Mouse (Mus musculus) right cerebral cortex, postnatal 14 days (tissue): ENCODE measurements at regions not wholly inside any gene's neighbourhood (a gene's known extent, or its start where the extent isn't known, plus 50 kb on each side); places are given as distances from the start of the nearest gene placed in this dataset.

Source experiments
- DNase-seq: peaks from one replicate; pipeline ENCODE4 v3.0.0; 2022

DNA sequence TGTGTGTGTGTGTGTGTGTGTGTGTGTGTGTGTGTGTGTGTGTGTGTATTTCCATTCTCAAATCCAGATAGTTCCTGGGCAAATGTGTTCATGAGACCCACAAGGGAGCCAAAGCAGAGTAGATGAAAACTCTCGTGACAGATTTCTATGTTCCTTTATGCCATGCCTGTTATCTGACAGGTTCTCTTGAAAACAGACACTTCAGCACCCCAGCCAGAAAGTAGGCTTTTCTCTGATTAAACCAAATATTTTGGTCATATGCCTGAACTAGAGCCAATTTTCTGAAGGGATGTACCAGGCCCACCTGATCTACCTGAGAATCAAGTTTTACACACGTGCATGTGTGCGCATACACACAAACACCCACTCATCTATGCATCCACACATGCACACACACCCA, 95.5 kb downstream of the Psat1 start:
- no peak for DNase-seq

DNA sequence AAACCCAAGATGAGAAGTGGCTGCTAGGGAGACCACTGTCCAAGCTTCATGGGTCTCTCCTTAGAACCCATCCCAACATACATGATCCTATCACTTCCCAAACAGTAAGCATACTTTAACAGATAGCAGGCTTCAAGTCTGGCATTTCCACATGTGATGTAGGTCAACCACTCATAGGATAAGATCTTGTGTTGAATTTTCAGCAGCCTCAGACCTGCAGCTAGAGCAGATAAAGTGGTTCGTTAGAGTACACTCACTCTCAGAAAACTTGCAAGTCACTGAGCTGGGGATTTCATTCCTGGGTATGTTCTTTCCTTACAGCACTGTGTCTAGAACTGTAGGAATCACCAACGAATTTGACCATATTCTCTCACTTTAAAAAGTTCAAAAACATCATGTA, 96.4 kb downstream of the Psat1 start:
- no peak for DNase-seq

DNA sequence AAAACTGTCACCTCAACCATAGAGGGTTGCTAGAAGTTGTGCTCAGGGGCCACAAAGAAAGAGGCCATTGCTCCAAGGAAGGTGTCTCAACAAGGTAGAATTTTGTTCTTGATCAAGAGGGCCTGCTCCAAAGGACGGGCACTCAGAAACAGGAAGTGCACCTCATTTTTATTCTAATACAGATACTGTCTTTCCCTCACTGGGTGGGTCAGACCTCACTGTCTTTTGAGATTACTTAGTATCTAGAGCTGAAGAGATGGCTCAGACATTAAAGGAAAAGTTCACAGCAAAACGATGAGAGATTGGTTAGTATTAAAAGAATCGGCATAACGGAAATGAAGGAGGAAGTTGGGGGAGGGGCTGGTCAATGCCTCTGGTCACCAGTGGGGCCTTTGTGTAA, 97.9 kb downstream of the Psat1 start:
- no peak for DNase-seq

DNA sequence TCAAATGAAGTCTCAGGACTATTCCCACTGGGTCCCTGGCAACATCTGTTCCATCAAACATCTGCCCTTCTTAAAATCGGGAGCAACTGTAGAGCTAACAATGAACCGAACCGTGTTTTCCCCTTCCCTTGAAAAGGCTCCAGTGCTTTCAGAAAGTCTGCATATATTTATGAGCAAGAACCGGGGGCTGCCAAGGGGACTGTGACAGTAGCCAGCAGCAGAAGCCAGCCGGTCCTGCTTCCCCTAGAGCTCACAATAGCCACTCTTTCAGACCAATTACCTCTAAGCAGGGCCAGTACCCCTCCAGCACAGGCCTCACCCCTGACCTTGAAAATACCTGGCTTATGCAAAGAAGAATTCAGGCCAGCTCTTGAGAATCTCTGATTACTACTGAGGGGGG, 108.8 kb downstream of the Psat1 start:
- no peak for DNase-seq

DNA sequence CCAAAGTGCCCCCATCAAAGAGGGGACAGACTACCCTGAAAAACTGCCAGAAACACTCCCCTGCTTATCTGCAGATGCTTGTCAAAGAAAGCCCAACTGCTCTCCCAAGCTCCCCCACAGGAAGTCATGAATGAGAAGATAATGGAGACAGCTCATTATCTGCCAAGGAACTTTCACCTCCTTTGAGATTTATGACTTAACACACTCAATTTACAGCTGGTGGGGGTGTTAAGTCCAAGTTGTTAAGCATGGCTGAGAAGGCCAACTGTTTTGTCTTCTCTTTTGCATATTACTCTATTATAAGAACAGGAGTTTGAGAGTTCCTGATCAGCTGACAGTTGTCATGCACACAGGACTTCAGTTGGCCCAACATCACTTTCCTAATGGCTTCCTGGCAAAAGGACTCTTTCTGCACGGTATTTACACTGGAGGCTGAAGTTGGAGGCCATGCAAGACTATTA, 109.4 kb downstream of the Psat1 start:
- DNase-seq, result no peak

DNA sequence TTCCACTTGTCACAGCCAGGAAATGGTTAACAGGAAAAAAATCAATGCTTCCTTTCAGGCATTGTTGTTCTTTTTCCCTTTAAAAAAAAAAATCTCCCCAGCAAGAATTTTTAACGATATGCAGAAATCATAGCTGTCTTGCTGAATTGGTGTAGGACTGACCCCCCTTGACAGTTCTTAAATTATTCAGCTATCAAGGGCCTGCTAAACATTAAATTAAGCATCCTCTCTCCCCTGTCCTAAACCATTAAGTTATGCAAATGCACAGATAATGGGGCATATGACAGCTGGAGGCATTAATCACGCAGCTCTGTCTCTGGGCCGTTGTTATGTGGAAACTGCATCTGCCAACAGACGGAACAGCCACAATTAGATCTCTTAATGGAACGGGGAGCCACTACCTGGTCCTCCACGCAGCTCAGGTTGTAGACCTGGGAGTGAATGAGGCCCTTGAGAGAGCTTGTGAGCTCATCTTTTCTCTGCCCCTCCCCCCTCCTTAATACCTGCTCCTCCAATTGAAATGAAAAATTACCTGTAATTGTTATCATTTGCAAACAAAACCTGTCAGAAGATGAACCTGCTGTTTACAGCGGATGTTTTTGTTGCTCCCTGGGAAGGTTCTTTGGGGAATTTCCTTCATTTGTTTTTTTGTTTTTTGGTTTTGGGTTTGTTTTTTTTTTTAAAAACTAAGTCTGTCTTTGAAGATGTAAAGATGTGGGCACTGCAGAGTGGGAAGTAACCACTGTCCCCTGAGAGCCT, 110.0 kb downstream of the Psat1 start:
- no peak for DNase-seq

DNA sequence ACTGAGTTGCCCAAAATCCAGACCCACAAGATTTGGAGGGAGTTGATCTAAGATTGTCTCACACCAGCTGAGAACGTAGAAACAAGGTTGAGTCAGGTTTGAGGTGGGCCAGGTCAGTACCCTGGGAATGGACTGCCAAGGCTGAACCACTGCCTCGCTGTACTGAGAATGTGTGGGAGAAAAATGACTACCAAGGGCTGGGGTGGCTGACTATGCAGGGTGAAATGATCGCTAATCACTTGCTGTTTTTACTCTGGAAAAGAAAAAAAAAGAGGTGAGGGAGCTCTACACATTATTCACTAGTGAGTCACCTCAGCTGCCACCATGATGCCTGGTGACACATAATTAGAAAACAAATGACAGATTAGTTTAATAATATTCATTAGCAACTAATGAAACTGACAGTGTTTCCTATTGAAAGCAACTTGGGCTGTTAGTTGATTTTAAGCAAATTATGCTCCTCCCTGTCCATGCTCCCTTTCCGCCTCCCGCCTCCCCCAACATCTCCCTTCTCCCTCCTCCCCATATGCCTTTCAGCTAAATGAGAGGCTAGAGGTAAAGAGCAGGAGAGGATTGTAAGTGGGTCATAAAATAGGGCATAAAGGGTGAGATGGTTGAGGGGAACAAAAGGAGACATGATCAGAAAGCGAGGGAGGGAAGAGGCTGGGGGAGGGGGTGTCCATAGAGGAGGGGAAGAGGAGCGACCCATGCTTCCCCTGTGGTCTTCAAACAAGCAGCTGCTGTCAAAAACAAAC, 110.8 kb downstream of the Psat1 start:
- DNase-seq, result no peak

DNA sequence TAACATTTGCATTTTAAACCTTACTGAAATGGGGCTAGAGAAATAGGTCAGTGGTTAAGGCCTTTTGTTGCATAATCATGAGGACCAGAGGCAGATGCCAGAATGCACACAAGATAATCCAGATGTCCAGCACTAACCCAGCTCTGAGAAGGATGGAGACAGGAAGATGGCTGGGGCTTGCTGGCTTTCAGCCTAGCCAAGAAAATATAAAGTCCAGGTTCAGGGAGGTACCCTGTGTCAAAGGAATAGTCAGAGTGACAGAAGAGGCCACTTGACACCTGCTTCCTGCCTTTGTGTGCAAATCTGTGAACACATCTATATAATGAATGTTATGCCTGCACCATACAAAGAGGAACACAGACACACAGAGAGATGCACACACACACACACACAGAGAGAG, 116.8 kb downstream of the Psat1 start:
- DNase-seq, result no peak

DNA sequence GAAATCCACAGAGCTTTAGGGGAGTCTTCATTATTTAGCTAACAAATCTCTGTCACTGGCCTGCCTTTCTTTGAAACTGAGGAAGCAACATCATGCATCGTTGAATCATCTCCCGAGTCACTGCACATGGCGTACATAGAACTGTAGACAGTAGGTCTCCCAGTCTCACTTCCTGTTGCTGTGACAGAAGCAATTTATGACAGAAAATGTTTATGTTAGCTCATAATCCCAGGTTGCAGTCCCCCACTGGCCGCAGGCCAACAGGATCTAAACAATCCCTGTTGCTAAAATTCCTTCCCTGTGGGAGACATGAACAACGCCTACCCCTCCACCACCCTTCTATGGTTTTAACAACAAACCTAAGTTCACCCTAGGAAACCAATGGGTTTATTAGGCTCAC, 118.0 kb downstream of the Psat1 start:
- no peak for DNase-seq

DNA sequence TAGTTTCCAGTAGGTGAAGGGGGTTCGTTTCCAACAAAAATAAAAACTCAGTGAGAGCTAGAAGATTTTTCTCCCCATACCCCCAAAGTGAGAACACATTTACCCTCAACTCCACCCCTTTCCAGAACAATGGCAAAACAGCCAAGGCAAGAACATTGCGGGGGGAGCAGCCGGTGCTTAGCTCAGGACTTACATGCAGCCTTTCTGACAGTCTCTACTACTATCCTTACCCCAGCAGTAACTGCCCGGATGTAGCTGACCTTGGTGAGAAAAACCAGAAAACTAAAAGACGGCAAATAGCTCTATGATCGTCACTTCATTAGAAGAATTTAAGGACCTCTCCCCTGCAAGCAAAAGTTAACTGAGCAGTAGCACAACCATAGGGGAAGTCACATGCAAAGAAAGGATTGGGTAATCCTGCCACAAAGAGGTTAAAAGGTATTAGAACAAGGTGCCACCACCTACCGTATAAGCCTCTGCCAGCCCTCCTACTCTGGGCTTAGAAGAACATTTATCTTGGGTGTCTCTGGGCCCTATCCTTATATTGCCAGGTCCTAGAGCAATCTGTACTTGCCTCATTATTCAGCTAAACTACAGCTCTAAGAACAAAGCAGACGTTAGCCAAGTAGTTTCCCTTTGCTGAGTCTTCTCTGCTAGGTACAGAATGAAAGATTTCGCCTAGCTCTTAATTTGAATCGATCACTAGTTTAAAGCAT, 119.0 kb downstream of the Psat1 start:
- DNase-seq, result no peak

DNA sequence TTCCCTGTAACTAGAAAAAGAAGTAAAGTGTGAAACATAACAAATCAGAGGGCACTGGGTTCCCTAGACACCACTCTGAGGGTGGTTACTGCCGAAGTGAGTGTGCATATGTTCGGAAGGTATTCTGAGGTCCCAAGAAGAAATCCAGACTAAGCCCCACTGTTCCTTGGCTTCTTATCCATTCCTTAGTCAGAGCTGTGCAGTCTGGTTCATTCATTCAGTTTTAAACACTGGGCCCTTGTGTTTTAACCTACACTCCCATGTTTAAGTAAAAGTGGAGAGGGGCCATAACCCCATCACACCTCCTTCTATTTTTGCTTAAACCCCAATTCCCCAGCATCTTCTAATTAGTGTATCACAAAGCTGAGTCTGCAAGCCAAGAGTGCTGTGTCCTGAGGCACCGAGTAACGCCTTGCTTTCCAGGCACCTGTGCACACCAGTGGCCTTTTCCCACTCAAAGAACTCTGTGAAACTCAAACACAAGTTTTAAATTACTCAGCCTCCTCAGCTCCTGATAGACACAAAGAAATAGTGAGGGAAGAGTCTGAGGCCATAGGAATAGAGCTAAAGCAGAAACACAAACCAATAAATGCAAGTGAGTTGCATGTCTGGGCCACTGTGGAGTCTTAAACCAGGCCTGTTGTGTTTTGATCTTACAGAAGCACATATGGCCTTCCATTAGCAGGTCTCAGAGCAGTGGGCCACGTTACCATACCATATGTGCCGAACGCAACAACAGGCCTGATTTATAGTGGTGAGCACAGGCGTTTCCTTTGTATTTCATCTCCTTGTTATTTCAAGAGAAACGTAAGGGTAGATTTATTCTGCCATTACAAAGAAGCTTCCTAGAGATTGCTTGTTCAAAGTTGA, 119.8 kb downstream of the Psat1 start:
- DNase-seq, result no peak

DNA sequence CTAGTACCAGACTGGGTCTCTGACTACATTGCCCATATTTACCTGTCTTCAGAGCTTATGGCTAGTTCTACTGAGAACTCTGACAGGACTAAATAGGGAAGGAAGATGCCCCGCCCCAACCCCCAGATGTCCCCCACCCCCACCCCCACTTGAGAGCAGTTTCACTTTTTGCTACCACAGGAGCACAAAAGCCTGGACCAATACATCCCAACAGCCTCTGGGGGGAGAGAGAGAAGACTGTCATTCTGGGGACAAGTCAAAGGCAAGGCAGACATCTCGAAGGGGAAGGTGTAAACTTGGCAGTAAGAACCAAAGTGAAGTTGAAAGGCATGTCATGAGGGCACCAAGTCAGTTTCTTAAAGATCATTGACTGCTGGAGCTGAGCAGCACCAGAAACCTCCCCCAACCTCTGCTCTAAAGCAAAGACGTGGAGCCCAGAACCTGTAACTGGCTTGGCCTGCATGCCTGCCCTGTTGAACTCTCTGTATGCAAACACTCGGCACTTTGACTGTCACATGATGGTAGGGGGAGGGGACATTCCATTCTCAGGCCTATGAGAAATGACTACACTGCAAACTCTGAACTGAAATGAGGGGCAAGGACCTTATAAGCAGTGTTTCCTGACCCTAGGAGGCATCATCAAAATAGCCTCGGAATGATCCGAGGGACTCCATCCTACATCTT, 123.3 kb downstream of the Psat1 start:
- no peak for DNase-seq

DNA sequence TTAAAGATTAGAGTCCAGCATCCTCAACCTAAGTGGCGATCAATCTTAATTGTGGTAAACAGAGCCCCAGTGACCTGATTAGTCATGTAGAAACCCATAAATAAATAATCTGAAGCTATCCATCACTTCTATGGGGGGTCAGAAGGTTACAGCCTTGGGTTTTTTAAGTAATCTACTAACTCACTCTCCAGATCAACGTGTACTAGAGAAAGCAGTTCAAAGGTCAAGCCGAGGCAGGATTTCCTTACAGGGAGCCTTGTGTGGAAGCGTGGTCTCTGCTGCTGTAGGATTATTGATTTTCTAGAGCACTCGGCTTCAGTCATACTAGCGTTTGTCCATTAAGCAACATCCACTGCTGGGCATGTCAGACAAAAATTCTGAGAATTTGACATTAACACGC, 127.1 kb downstream of the Psat1 start:
- DNase-seq, result no peak

DNA sequence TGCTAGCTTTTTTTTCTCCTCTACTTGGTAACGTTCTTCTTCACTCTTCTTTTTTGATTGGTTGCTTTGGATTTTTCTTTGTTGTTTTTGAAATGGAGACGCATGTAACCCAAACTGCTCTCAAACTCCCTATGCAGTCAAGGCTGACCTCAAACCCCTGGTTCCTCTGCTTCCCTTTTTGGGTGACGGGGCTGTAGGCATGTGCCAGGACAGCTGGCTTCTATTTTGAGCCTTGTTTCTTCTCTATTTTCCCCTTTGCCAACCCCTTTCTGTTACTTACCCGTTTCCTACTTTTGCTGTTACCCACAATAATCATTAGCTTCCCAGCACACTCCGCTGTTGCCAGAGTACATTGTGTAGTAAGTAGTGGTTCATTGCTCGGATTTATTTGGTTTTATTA, 132.0 kb downstream of the Psat1 start:
- DNase-seq, result no peak

DNA sequence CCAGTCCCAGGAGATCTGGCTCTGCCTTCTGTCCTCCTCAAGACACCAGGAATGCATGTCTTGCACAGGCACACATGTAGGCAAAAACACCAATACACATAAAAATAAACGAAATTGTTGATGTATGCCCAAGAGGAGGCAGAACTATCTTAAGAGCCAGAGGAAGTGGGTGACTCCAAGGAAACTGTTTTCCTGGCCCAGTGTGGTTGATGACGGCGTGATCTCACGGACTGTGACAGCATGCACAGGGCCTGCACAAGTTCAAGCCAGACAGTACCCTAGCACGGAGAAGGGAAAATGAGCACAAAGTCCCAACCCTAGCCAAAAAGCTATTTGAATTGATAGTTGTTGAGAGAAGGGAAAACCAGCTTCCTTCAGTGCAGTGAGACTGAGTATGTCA, 138.1 kb downstream of the Psat1 start:
- no peak for DNase-seq

DNA sequence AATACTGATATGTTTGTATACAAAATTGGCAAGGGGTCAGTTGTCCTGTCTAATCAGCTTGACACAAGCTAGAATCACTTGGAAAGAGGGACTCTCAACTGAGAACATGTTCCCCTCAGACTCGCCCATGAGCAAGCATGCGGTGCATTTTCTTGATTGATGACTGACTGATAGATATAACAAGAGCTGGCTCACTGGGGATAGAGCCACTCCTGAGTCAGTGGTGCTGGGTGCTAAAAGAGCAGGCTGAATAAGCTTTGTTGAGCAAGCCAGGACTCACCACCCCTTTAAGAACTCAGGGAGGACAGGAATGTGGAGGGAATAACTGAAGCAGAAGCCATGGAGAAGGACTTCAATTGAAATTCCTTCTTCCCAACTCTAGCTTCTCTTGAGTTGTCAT, 139.5 kb downstream of the Psat1 start:
- no peak for DNase-seq

DNA sequence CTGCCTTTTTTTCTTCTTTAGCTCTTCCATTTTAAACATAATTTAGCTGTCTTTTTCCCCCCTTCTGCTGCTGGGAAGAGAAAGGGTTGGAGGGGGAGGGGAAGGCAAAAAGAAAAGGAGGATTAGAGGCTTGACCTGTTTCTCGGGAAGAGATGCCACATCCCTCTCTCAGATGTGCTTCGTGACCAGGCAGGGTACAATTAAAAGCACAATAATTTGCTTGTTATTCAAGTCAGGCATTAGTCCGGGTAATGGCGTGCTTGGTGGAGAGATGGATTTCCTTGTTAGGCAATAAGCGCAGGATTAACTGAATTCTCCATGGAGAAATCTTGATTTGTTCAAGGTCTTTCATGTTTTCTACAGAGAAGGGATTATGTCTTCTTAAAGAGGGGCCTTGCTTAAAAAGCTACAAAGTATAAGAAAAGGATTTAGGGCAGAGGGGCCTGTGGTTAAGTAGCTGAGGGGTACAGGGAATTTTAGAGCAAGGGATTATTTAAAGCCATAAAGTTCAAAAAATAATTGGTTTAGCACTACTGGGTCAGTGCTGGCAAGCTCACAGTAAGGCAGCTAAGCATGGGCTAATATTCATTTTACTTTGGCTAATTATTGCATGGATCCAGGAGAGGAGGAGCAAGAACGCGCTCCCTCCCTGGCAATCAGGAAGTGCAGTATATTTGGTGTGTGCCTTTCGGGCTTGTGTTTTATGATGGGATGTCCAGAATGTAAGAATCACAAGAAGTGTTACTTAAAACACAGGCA, 143.8 kb downstream of the Psat1 start:
- DNase-seq, result no peak

DNA sequence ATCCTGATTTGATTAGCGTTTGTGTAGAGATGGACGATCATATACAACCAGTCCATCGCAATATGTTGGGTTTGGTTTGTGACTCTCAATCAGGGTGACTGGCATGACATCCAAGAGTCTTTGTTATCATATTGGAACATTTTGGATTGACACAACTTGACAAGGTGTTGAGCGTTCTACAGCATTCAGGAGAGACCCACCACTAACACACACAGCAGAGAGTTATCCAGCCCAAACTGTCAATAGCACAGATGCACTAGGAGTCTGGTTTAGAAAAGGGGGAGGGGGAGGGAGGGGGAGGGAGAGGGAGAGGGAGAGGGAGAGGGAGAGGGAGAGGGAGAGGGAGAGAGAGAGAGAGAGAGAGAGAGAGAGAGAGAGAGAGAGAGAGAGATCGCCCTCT, 144.5 kb downstream of the Psat1 start:
- no peak for DNase-seq

DNA sequence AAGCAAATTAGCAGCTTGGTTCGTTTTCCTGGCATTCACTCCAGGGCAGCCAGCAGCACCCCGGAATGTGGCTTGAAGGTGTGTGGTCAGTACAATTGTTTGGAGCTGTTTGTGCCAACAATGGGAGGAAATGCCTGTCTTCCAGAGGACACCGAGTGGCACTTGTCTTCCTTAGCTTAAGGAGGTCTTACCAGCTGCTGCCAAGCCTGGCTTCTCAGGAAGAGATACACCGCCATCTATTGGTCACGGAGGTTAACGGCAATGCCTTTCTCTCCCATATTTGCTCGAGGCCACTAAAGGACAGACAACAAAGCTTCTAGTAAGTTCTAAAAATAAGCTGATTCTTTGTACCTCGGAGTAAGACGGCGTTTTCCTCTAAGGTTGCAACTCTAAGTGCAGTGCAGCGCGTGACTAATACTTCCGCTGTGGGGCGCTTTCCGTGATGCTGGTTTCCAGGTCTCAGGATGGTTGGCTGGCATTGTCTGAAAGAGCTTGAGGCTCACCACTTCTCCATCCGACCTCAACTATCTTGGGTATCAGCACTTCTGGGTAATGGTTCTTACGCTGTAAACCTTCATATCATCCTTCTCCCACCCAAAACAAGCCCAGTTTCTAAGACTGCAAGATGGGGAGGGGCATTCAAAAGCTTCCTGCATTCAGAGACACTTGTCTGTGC, 145.2 kb downstream of the Psat1 start:
- DNase-seq, result peak; percentile 75

DNA sequence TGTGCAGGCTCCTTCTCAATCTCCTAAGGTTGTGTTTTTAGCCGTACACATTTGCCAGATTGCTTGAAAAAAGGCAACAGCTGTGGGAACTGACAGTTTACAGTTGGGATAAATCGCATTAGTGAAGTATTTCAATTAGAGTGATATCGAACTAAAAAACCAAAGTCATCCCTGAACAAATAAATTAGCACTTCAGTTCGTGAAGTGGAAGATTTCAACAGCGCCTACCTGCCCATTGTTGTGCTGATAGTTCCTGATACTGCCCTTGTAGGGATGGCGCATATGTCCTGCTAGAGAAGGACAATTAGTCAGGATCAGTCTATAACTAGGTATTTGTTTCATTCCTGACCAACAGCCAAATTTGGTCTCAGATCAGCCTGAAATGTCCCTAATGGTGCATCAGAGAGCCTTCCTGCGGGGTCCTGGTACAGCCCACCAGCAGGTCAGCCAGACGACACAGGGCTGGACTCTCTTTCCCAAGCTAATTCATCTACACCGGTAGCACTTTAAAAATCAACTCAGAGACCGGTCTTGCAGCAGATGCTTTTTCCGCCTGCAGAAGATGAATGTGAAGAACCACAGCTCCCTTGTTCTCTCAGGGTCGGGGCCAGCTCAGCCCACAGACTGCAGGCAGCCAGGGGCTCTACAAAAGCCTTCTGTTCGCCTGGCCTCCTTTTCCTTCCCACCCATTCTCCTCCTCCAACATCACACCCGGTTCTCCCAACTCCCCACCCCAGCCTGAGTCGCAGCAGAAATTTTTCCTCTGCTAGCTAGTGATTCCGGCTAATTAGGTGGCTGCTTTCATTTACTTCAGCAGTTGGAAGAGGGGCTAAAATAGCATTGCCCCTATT, 146.1 kb downstream of the Psat1 start:
- DNase-seq, result peak; percentile 61
